Comparison of ENCODE assay signal across 18 mouse cellular contexts in genomic region chr13:92907366-92907765, GRCm38 (mm10).
DNase-seq lines count a peak whose midpoint lies in the region; ATAC-seq and TF ChIP-seq lines count a peak whose summit lies in the region.
"Had no signal": no experiment of that assay in that cellular context is flagged by ENCODE, and none has a peak within 500 bp of the region (broad histone marks: within the 10 kb centered on the region; RNA-seq: fewer than 3 reads in every experiment).

No protein-coding gene starts in this region.

- no peaks in the 10 kb centered on the region for H3K79me2 ChIP-seq in heart, adult 2 months (replicated peaks; ENCODE audit: control insufficient read depth, insufficient read depth, low read length)

- TF ChIP-seq CTCF in heart, adult 2 months (IDR thresholded peaks at IDR 0.05): no peak
- no peak for TF ChIP-seq CTCF in lung, embryonic 14.5 days (IDR thresholded peaks at IDR 0.05; ENCODE audit: low read depth)

- H3K36me3 ChIP-seq in heart, embryonic 10.5 days: no peaks in the 10 kb centered on the region
- H3K36me3 ChIP-seq in heart, embryonic 15.5 days: no peaks in the 10 kb centered on the region
- H3K36me3 ChIP-seq in heart, adult 2 months (ENCODE audit: control insufficient read depth, insufficient read depth, low read length): peaks cover 6% of the 10 kb centered on the region
- H3K36me3 ChIP-seq in lung, embryonic 14.5 days (ENCODE audit: insufficient read depth): no peaks in the 10 kb centered on the region
- H3K36me3 ChIP-seq: embryonic facial prominence, embryonic 12.5 days; forebrain, embryonic 15.5 days; hindbrain, embryonic 13.5 days had no signal

- TF ChIP-seq EP300 in heart, adult 2 months (IDR thresholded peaks at IDR 0.05; ENCODE audit: insufficient read depth, low read depth, low read length): no peak

- no peak overlapping the region for H3K9ac ChIP-seq in heart, embryonic 15.5 days
- no peak overlapping the region for H3K9ac ChIP-seq in heart, adult 2 months (ENCODE audit: low read depth, low read length)
- H3K9ac ChIP-seq in lung, embryonic 14.5 days: no peak overlapping the region
- H3K9ac ChIP-seq: embryonic facial prominence, embryonic 12.5 days; forebrain, embryonic 15.5 days; hindbrain, embryonic 13.5 days had no signal

- no peak for ATAC-seq in heart, embryonic 15.5 days (replicated peaks; ENCODE audit: insufficient number of reproducible peaks, insufficient read depth, low FRiP score, low read depth)
- ATAC-seq in lung, embryonic 14.5 days (ENCODE audit: insufficient read depth): no peak
- ATAC-seq: activated CD4-positive, CD25-positive, alpha-beta regulatory T cell, adult 4 months; forebrain, embryonic 15.5 days; hindbrain, postnatal 0 days; Patski had no signal

- H3K27me3 ChIP-seq in heart, embryonic 10.5 days (ENCODE audit: insufficient read depth, poor library complexity, severe bottlenecking): no peaks in the 10 kb centered on the region
- H3K27me3 ChIP-seq in heart, embryonic 15.5 days: no peaks in the 10 kb centered on the region
- no peaks in the 10 kb centered on the region for H3K27me3 ChIP-seq in heart, adult 2 months (ENCODE audit: control insufficient read depth, insufficient read depth, low read length)
- no peaks in the 10 kb centered on the region for H3K27me3 ChIP-seq in lung, embryonic 14.5 days (ENCODE audit: insufficient read depth, low read length)
- H3K27me3 ChIP-seq: CH12.LX; embryonic facial prominence, embryonic 12.5 days; forebrain, embryonic 15.5 days; hindbrain, embryonic 13.5 days had no signal

- no peak for DNase-seq in heart, embryonic 10.5 days (ENCODE audit: low spot score)
- DNase-seq in heart, adult 9 months (ENCODE audit: low spot score in 2 of 2): no peak
- no peak for DNase-seq in heart, adult 2 months
- peak; percentile 16 for DNase-seq in lung, embryonic 14.5 days
- DNase-seq in lung, postnatal 10 days: no peak
- DNase-seq: adrenal gland, postnatal 14 days; cerebellum, adult 11-12 months; cerebellum, adult 9-10 months; cerebellum, postnatal 25 days; kidney, adult 11 months had no signal

- H3K9me3 ChIP-seq in heart, embryonic 10.5 days: no peaks in the 10 kb centered on the region
- H3K9me3 ChIP-seq in heart, embryonic 15.5 days (replicated peaks): no peaks in the 10 kb centered on the region
- no peaks in the 10 kb centered on the region for H3K9me3 ChIP-seq in lung, embryonic 14.5 days (ENCODE audit: low read depth, low read length)
- H3K9me3 ChIP-seq: embryonic facial prominence, embryonic 12.5 days; forebrain, embryonic 15.5 days; hindbrain, embryonic 13.5 days had no signal

- intact Hi-C loops in heart, adult 2 months (cut with DNase I): no loop called here

- TF ChIP-seq POLR2A in heart, adult 2 months (IDR thresholded peaks at IDR 0.05; ENCODE audit: insufficient read depth, low read depth, low read length): no peak

- H3K4me1 ChIP-seq in heart, embryonic 10.5 days: peaks cover 48% of the 10 kb centered on the region
- peaks cover 25% of the 10 kb centered on the region for H3K4me1 ChIP-seq in heart, embryonic 15.5 days (replicated peaks)
- peaks cover 3% of the 10 kb centered on the region; the same call in 1 of the 2 replicates for H3K4me1 ChIP-seq in heart, adult 2 months (ENCODE audit: control insufficient read depth, insufficient read depth, low read length)
- H3K4me1 ChIP-seq in lung, embryonic 14.5 days (ENCODE audit: insufficient read depth): no peaks in the 10 kb centered on the region
- H3K4me1 ChIP-seq: embryonic facial prominence, embryonic 12.5 days; forebrain, embryonic 15.5 days; hindbrain, embryonic 13.5 days had no signal

- no peak overlapping the region for H3K4me2 ChIP-seq in heart, embryonic 15.5 days
- no peak overlapping the region for H3K4me2 ChIP-seq in lung, embryonic 14.5 days
- H3K4me2 ChIP-seq: embryonic facial prominence, embryonic 12.5 days; forebrain, embryonic 15.5 days; hindbrain, embryonic 13.5 days had no signal

- 48% methylated on average over 5 of the region's 5 CpGs for WGBS in heart, embryonic 10.5 days
- WGBS in heart, embryonic 15.5 days: 51% methylated on average over 5 of the region's 5 CpGs
- 38% methylated on average over 5 of the region's 5 CpGs for WGBS in heart, adult 2 months
- 50% methylated on average over 5 of the region's 5 CpGs for WGBS in lung, embryonic 14.5 days

- H3K4me3 ChIP-seq in heart, embryonic 10.5 days: no peak overlapping the region
- H3K4me3 ChIP-seq in heart, embryonic 15.5 days: no peak overlapping the region
- H3K4me3 ChIP-seq in heart, adult 2 months: no peak overlapping the region
- no peak overlapping the region for H3K4me3 ChIP-seq in lung, embryonic 14.5 days (ENCODE audit: low read depth, low read length)
- H3K4me3 ChIP-seq: embryonic facial prominence, embryonic 12.5 days; forebrain, embryonic 15.5 days; hindbrain, embryonic 13.5 days had no signal

- H3K27ac ChIP-seq in heart, embryonic 10.5 days: peak overlapping the region; percentile 76
- H3K27ac ChIP-seq in heart, embryonic 15.5 days: peak overlapping the region; percentile 30
- H3K27ac ChIP-seq in heart, adult 2 months: no peak overlapping the region
- no peak overlapping the region for H3K27ac ChIP-seq in lung, embryonic 14.5 days (ENCODE audit: low read depth)
- H3K27ac ChIP-seq: embryonic facial prominence, embryonic 12.5 days; forebrain, embryonic 15.5 days; hindbrain, embryonic 13.5 days; hindbrain, postnatal 0 days had no signal

Comparison
In these comparisons a context has a peak if more than half of its experiments do, and no peak if none do; other contexts are left out.
1. H3K27ac ChIP-seq: peak in heart, embryonic 10.5 days (single experiment) and heart, embryonic 15.5 days (single experiment); none in heart, adult 2 months (single experiment) and lung, embryonic 14.5 days (single experiment).